Mouse (Mus musculus) brown adipose tissue, adult 24 weeks (tissue): ENCODE results near the gene Dhcr24. TPM values are rescaled to one million over a fixed set of nuclear protein-coding genes. Genes with fewer than 3 reads are reported as not detected.

ENCODE experiments used
- H3K27ac ChIP-seq: fragments of 200-500 bp; replicated peaks from 2 replicates; pipeline ENCODE4 v1.5.1; 2012; ENCODE audit warnings: low read depth, mild to moderate bottlenecking, low read length
- H3K4me1 ChIP-seq: fragments of 200-500 bp; 2 replicates; pipeline ENCODE4 v1.6.1; 2012; ENCODE audit warnings: low read length, mixed read lengths; ENCODE audit not compliant: control insufficient read depth, insufficient read depth, insufficient read length
- H3K4me3 ChIP-seq: fragments of 200-500 bp; 2 replicates; pipeline ENCODE4 v1.5.1; 2012; ENCODE audit warnings: low read depth, mild to moderate bottlenecking, low read length, moderate library complexity; ENCODE audit not compliant: insufficient read depth
- polyA plus RNA-seq: library from polyadenylated mRNA; stranded (reverse); fragments of >200 nt; gene quantifications from 2 replicates; pipeline ENCODE4 v1.2.4, GENCODE M21; 2012; ENCODE audit not compliant: missing spikeins, insufficient read depth, insufficient read length

The Dhcr24 gene
- polyA plus RNA-seq, 1 experiment, result 24.0 TPM

- Histone ChIP-seq H3K4me3 (no peak overlapping the region), H3K4me1 (no peaks in the 10 kb centered on the region), H3K27ac (no peak overlapping the region)
Observed at GRCm38 (mm10) chr4:106546896-106547295, 13.9 kb upstream of the Dhcr24 start.

DNA sequence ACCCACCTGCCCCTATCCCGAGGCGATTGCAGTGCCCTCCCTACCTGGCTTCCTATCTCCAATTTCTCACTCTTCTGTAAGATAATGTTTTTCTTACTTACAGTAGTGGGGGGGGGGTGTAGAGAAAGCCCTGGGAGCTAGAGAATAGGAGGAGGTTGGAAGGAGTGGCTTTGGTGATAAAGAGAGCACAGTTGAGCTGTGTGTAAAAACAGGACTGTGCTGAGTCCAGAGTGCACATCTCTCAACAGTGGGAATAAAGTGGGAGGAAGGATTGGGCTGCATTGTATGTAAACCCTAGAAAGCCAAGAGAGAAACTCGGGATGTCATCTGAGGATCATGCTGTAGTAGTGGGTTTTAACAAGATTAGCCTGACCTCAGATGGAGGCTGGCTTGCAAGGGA, 12.7 kb upstream of the Dhcr24 start:
- H3K4me3 ChIP-seq, result no peak overlapping the region
- H3K4me1 ChIP-seq, result no peaks in the 10 kb centered on the region
- H3K27ac ChIP-seq, result no peak overlapping the region

DNA sequence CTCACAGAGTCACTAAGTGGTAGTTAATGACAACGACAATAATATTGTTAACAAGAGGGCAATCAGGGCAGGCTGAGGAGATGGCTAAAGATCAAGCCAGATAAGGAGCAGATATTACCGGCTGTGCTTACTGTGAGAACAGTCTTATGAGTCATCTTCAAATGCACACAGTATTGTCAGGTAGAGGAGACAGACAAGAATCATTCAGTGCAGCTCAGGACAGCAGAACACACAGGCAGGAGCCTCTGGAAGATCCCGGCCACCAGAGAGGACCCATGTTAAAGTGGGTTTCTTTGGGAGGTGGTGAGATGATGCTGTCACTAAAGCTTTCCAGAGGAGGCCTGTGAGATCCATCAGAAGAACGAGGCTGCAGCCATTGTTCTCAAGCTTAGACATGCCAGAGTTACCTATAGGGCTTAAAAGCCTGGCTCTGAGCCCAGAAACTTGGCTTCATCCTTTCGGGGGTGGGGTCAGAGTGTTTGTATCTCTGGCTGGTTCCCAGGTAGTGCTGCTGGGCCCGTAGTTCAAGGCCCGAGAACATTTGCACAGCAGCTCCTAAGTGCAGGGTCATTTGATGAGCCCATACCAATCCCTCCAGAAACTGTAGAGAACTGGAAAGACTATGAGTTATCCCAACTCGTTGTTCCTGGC, 10.2 kb upstream of the Dhcr24 start:
- H3K27ac ChIP-seq, result no peak overlapping the region
- H3K4me1 ChIP-seq, result no peaks in the 10 kb centered on the region
- no peak overlapping the region for H3K4me3 ChIP-seq

GRCm38 (mm10) chr4:106557262-106557661, 3.6 kb upstream of the Dhcr24 start:
- Histone ChIP-seq H3K4me1 (no peaks in the 10 kb centered on the region; the same call in 1 of the 2 replicates), H3K27ac (no peak overlapping the region), H3K4me3 (no peak overlapping the region)

DNA sequence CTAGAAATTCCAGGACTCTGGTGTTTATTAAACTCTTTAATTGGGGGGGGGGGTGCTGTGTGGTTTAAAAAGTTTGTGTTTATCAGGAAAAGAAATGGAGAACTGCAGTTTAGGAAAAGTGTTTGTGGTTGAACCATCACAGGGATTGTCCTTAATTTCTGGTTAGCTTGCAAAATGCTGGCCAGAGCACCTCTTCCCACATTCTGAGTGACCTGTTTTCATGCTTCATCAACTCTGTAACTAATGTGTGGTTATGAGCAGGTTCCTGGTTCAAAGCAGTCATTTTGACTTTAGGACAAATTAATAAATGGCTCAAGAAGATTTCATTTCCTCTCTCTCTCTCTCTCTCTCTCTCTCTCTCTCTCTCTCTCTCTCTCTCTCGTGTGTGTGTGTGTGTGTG, 2.9 kb upstream of the Dhcr24 start:
- H3K4me3 ChIP-seq, result no peak overlapping the region
- no peak overlapping the region for H3K27ac ChIP-seq
- H3K4me1 ChIP-seq, result no peaks in the 10 kb centered on the region; the same call in 1 of the 2 replicates

DNA sequence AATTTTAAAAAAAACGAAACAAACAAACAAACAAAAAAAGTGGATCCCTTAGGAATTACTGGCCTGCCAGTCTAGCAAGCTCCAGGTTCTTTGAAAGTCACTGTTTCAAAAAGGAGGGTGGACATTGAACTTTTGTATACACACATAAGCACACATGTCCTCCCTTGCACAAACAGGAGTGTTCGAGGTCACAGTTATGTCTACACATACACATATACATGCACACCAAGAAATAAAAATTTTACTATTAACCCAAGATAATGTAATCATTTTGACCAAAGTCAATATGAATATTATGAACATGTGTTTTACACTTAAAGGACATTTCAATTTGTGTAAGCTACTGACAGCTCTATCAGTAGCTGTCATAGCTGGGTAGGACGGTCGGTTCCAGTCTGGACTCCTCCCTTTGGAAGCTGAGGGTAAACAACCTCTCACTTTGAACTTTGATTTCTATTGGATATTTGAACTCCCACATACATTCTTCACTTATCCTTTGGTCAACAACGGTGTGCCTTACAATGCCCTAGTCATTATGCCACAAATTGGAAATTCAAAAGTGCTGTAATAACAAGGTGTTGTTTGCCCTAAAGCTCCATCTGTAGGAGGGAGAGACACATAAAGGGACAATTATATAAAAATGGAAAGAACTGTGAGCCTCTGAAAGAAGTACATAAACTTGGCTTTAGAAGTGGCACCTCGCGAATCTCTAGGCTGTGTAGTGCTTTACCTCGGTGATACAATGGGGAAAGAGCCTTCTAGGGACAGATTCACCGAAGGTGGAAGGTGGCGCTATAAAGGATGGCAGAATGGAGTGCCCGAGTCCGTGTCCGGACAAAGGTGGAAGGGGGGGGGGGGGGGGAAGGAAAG, 1.3 kb upstream of the Dhcr24 start:
- Histone ChIP-seq H3K27ac (no peak overlapping the region), H3K4me3 (no peak overlapping the region), H3K4me1 (no peaks in the 10 kb centered on the region; the same call in 1 of the 2 replicates)

- Histone ChIP-seq H3K27ac (no peak overlapping the region), H3K4me1 (no peaks in the 10 kb centered on the region; the same call in 1 of the 2 replicates)
Observed at GRCm38 (mm10) chr4:106560213-106560845, 509 bp upstream of the Dhcr24 start.

DNA sequence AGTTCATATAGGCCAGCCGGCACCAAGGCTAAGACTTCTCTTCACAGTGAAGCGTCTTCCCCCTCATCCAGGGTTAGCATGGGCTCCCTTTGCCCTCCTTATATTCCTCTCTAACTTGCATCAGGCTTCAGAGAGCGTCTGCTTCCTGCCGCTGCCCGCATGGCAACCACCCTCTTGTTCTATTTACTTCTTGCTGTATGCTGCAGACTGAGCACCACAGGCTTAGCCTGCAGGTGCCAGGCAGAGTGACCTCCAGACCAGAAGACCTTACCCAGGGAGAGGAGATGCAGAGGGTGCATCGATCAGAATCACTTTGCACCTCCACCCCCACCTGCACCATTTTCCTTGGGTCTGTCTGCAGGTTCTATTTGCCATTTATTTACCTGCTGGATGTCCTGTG, 1.2 kb downstream of the Dhcr24 start:
- Histone ChIP-seq H3K4me1 (no peaks in the 10 kb centered on the region; the same call in 1 of the 2 replicates), H3K27ac (no peak overlapping the region), H3K4me3 (peak overlapping the region; percentile 68)

More at GRCm38 (mm10) chr4:106560213-106560845, 509 bp upstream of the Dhcr24 start:
- H3K4me3 ChIP-seq, result peak overlapping the region; percentile 68

DNA sequence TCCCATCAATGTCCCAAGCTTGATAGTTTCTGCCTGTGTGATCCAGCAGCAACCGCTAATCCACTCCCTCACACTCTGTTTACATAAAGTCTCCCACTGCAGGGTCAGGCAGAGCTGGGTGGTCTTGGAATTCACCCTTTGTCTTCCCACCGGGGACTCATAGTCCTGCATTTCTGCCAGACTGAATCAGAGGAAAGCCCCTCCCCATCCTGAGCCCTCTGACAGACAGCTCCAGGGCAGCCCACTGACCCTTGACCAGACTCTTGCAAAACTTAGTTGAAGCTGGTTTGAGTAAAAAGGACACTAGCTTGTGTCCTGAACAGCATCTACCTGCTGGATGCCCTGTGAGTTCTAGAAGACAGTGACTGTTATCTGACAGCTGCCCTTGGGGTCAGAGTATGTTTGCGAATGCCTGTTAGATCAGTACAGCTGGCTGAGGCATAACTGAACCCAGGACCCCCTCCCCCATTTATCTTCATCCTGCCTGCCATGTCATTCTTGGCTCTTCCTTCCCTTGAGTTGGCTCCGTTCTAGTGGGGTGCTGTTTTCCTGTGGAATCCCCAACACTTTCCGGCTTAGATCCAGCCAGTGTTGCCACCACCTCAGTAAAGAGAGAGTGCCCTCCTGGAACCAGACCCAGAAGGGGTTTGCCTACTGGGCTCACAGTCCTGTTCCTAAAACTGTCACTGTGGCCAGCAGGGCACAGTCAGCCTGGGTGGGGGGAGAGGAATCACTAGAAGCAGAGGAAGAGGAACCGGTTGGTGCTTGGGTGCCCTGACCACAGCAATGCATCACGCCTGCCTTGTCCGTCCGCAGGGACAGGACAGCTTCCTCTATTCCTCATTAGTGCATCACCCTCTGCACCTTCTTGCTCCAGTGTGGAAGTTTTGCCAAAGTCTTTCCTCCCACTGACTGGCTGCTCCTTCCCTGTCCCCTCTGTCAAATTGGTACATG, 2.3 kb downstream of the Dhcr24 start:
- Histone ChIP-seq H3K4me1 (no peaks in the 10 kb centered on the region; the same call in 1 of the 2 replicates), H3K27ac (no peak overlapping the region), H3K4me3 (no peak overlapping the region)

- Histone ChIP-seq H3K4me3 (no peak overlapping the region), H3K4me1 (no peaks in the 10 kb centered on the region; the same call in 1 of the 2 replicates), H3K27ac (no peak overlapping the region)
Observed at GRCm38 (mm10) chr4:106564161-106564560, 3.3 kb downstream of the Dhcr24 start.

DNA sequence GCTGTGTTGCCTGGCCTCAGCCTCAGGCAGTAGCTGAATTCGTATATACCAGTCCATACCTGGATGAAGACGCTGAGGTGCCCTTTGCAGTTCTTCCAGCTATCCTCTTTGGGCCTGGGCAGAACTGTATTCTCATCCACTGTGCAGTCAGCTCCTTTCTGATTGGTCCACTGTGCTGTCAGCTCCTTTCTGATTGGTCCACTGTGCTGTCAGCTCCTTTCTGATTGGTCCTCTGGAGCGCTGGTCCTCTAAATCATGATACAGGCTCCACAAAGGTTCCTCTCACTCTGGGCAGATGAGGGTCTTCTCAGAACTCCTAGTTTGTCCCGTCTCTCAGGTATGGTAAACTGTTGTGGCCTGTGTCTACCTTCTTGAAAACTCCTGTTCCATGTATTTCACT, 8.8 kb downstream of the Dhcr24 start:
- no peak overlapping the region for H3K27ac ChIP-seq
- H3K4me3 ChIP-seq, result no peak overlapping the region
- no peaks in the 10 kb centered on the region for H3K4me1 ChIP-seq

DNA sequence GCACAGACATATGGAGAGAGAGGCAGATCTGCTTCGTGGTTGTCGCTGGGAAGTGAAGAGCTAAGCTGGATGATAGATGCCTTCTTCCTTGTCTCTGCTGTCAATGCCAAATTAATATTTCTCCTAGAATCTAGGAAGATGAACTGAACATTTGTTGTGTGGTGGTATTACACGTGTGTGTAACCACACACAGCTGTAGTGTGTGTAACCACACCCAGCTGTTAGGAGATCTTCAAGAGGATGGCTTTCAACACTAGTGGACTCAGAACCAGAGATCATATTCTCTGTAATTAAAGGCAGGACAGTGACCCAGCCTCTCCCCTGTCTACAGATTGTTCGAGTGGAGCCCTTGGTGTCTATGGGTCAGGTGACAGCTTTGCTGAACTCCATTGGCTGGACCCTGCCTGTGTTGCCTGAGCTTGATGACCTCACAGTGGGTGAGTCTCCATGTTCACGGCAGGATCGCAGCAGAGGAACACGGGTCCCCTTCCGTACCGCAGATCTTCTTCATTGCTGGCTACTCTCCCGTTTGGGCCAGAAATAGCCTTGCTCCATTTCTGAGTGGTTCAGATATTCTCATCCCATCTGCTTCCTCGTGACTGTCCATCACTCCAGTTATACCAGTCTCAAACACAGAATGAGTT, 10.4 kb downstream of the Dhcr24 start:
- Histone ChIP-seq H3K4me1 (no peaks in the 10 kb centered on the region), H3K27ac (no peak overlapping the region), H3K4me3 (no peak overlapping the region)

GRCm38 (mm10) chr4:106575022-106575421, 14.2 kb downstream of the Dhcr24 start:
- no peaks in the 10 kb centered on the region for H3K4me1 ChIP-seq
- H3K27ac ChIP-seq, result no peak overlapping the region
- H3K4me3 ChIP-seq, result no peak overlapping the region

GRCm38 (mm10) chr4:106577511-106577910, 16.7 kb downstream of the Dhcr24 start:
- Histone ChIP-seq H3K4me3 (no peak overlapping the region), H3K27ac (no peak overlapping the region), H3K4me1 (no peaks in the 10 kb centered on the region)
